Mouse (Mus musculus): ENCODE data around the gene Frat1. TPM values are rescaled to one million over a fixed set of nuclear protein-coding genes. Genes with fewer than 3 reads are reported as not detected.

Gene Frat1
- polyA plus RNA-seq, 1 experiment from 2014 or later: 5.2 TPM

DNA sequence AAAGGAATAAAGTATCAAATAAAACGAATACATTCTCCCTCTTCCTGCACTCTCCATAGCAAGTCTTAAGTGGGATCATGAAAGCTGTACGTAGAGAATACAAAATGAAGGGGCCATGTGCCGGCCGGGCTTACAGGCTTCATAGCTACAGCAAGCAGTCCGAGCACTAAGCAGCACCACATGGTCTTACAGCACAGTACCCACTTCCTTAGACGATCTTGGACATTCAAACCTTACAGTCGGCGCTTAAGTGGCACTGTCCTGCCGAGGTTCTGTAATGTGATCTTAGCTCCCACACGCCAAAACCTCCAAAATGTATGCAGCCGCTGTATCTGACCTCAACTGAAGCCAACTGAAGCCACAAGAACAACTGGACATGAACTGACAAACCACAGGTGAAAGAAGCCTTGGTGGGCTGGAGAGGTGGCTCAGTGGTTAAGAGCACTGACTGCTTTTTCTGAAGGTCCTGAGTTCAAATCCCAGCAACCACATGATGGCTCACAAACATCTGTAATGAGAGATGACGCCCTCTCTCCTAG is 32.9 kb upstream of the Frat1 start:
- no peak overlapping the region for H3K9ac ChIP-seq (ENCODE audit: low read length)
- peaks cover 8% of the 10 kb centered on the region for H3K4me1 ChIP-seq (ENCODE audit: control insufficient read depth, insufficient read depth, low read length)
- 81% methylated on average over 12 of the region's 12 CpGs for WGBS
- no peaks in the 10 kb centered on the region; the same call in 1 of the 2 replicates for H3K36me3 ChIP-seq (ENCODE audit: control insufficient read depth, insufficient read depth, low read length)
- DNase-seq (ENCODE audit: low spot score) (no peak), ATAC-seq (ENCODE audit: insufficient number of reproducible peaks, low FRiP score, low TSS enrichment, low read depth) (no peak)
- no peak overlapping the region for H3K4me2 ChIP-seq (ENCODE audit: low read depth, severe bottlenecking)
- H3K27ac ChIP-seq (replicated peaks; ENCODE audit: low read depth, low read length): no peak overlapping the region
- H3K4me3 ChIP-seq (ENCODE audit: low read depth, low read length): no peak overlapping the region
- no peaks in the 10 kb centered on the region for H3K9me3 ChIP-seq (ENCODE audit: control insufficient read depth, low read length)
- no peaks in the 10 kb centered on the region for H3K27me3 ChIP-seq (ENCODE audit: control insufficient read depth, insufficient read depth, low read length)

DNA sequence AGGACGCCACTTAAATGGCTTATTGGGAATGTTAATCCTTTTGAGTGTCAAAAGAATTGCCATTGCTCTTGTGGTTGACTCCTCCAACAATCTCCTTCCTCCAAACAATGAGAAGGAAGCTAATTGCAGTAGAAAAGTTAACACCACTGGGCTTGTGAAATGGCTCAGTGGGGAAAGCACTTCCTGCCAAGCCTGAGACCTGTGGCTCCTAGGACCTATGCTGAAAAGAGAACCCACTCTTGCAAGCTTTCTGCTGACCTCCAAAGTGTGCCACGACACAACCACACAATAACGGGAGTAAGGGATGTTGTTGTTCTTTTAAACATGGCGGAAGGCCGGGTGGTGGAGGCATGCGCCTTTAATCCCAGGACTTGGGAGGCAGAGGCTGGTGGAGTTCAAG is 32.2 kb upstream of the Frat1 start:
- ATAC-seq (ENCODE audit: insufficient number of reproducible peaks, low FRiP score, low TSS enrichment, low read depth) (no peak), DNase-seq (ENCODE audit: low spot score) (no peak)
- Histone ChIP-seq H3K9ac (ENCODE audit: low read length) (no peak overlapping the region), H3K36me3 (ENCODE audit: control insufficient read depth, insufficient read depth, low read length) (no peaks in the 10 kb centered on the region; the same call in 1 of the 2 replicates), H3K4me3 (ENCODE audit: low read depth, low read length) (no peak overlapping the region), H3K9me3 (ENCODE audit: control insufficient read depth, low read length) (no peaks in the 10 kb centered on the region), H3K4me1 (ENCODE audit: control insufficient read depth, insufficient read depth, low read length) (peaks cover 8% of the 10 kb centered on the region), H3K27me3 (ENCODE audit: control insufficient read depth, insufficient read depth, low read length) (no peaks in the 10 kb centered on the region), H3K27ac (replicated peaks; ENCODE audit: low read depth, low read length) (no peak overlapping the region), H3K4me2 (ENCODE audit: low read depth, severe bottlenecking) (no peak overlapping the region)
- 94% methylated on average over 6 of the region's 6 CpGs for WGBS

DNA sequence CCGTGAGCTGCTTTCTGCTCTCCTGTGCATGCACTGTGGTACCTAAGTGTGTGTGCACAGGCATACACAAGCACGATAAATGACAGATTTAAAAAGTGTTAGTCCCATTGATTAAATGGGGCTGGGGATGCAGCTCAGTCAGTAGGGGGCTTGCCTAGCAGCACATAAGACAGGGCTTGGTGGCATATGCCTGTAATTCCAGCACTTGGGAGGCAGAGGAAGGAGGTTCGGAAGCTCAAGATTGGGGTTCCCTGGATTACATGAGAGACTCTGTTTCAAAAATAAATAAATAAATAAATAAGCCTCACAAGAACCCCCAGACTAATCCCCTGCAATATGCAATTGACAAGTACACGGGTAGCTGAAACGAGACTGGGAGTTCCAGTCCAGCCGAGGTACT is 29.3 kb upstream of the Frat1 start:
- ATAC-seq (ENCODE audit: insufficient number of reproducible peaks, low FRiP score, low TSS enrichment, low read depth): no peak
- Histone ChIP-seq H3K27me3 (ENCODE audit: control insufficient read depth, insufficient read depth, low read length) (no peaks in the 10 kb centered on the region), H3K36me3 (ENCODE audit: control insufficient read depth, insufficient read depth, low read length) (no peaks in the 10 kb centered on the region; the same call in 1 of the 2 replicates), H3K4me3 (ENCODE audit: low read depth, low read length) (peak overlapping the region; percentile 97; the same call in 1 of the 2 replicates), H3K4me1 (ENCODE audit: control insufficient read depth, insufficient read depth, low read length) (peaks cover 8% of the 10 kb centered on the region), H3K4me2 (ENCODE audit: low read depth, severe bottlenecking) (peak overlapping the region; percentile 76), H3K9me3 (ENCODE audit: control insufficient read depth, low read length) (no peaks in the 10 kb centered on the region; the same call in 1 of the 2 replicates), H3K9ac (ENCODE audit: low read length) (peak overlapping the region; percentile 95; the same call in 1 of the 2 replicates), H3K27ac (replicated peaks; ENCODE audit: low read depth, low read length) (no peak overlapping the region)
- no peak for DNase-seq (ENCODE audit: low spot score)
- WGBS: 56% methylated on average over 6 of the region's 6 CpGs

DNA sequence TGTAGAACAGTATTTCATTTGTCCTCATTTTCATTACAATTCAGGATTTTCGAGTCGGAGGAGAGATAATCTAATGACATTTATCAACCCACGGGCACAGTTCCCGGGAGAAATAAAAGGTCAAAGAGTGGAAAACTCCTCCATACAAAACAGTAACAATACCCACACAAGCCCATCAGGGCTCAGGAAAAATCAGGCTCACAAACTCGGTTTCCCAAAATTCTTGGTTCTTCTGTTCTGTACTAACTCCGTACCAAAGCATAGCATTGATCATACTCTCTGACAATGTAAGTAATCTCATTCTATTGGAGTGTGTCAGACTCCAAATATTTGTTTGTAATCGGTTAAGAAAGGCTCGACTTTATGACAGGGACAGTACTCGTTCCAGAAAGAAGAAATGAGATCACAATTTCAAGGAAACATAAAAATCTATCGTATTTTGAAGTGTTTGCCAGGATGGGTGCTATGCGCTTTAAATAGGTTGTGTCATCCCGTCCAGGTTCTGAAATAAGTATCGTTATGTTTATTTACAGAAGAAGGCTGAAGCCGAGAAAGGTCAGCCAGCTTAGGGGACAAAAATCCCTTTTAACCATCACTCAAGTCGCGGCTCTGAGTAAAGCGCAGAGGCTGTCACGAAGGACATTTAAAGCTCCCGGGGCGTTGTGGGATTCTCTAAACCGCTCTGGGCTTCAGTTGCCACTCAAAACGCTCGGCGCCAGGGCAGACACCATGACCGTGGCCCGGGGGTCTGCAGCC is 28.6 kb upstream of the Frat1 start:
- 10% methylated on average over 26 of the region's 26 CpGs for WGBS
- peak overlapping the region; percentile 95 for H3K9ac ChIP-seq (ENCODE audit: low read length)
- H3K27ac ChIP-seq (replicated peaks; ENCODE audit: low read depth, low read length): peak overlapping the region; percentile 68; the same call in 1 of the 2 replicates
- H3K4me2 ChIP-seq (ENCODE audit: low read depth, severe bottlenecking): peak overlapping the region; percentile 76
- H3K4me3 ChIP-seq (ENCODE audit: low read depth, low read length): peak overlapping the region; percentile 97
- H3K27me3 ChIP-seq (ENCODE audit: control insufficient read depth, insufficient read depth, low read length): no peaks in the 10 kb centered on the region
- no peaks in the 10 kb centered on the region; the same call in 1 of the 2 replicates for H3K36me3 ChIP-seq (ENCODE audit: control insufficient read depth, insufficient read depth, low read length)
- DNase-seq (ENCODE audit: low spot score) (no peak), ATAC-seq (ENCODE audit: insufficient number of reproducible peaks, low FRiP score, low TSS enrichment, low read depth) (no peak)
- peaks cover 8% of the 10 kb centered on the region for H3K4me1 ChIP-seq (ENCODE audit: control insufficient read depth, insufficient read depth, low read length)
- no peaks in the 10 kb centered on the region; the same call in 1 of the 2 replicates for H3K9me3 ChIP-seq (ENCODE audit: control insufficient read depth, low read length)

DNA sequence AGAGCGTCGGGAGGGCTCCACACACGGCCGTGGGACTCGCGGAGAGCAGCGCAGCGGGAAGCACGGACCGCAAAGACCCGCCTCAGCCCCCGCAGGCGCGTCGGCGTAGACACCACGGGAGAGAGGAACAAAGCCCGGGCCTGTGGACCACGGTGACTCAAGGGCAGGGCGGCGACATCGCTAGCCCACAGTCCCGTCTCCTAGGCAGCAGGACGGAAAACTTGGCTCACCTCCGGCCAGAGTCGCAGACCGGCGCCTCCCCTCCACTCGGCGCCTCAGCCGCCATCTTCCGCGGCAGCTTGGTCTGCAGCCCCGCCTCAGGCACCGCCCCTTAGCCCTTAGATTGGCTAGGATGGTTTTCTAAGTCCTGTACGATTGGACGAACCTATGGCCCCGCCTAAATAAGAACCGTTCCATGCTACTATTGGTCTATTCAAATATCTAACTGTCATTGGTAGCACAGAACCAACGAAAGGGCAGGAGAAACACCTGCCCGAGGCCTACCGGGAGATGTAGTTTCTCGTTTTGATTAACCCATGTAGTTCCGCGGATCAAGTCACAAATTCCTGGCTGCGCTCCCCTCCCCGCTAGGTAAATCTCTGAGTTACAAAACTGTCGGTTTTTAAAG is 27.9 kb upstream of the Frat1 start, which contains the start of gene Arhgap19:
Gene Arhgap19, minus strand, starts transcription at position 306 of the 628 bp plus-strand sequence.
- Histone ChIP-seq H3K4me2 (ENCODE audit: low read depth, severe bottlenecking) (peak within 1 kb of the TSS; percentile 76), H3K27ac (replicated peaks; ENCODE audit: low read depth, low read length) (peak within 1 kb of the TSS; percentile 68; the same call in 1 of the 2 replicates), H3K9me3 (ENCODE audit: control insufficient read depth, low read length) (no peaks in the 10 kb centered on the region; the same call in 1 of the 2 replicates), H3K4me3 (ENCODE audit: low read depth, low read length) (peak within 1 kb of the TSS; percentile 97), H3K36me3 (ENCODE audit: control insufficient read depth, insufficient read depth, low read length) (no peaks in the 10 kb centered on the region; the same call in 1 of the 2 replicates), H3K27me3 (ENCODE audit: control insufficient read depth, insufficient read depth, low read length) (no peaks in the 10 kb centered on the region), H3K4me1 (ENCODE audit: control insufficient read depth, insufficient read depth, low read length) (peaks cover 8% of the 10 kb centered on the region), H3K9ac (ENCODE audit: low read length) (peak within 1 kb of the TSS; percentile 95)
- peak; percentile 99 for ATAC-seq (ENCODE audit: insufficient number of reproducible peaks, low FRiP score, low TSS enrichment, low read depth)
- WGBS: under 1% methylated on average over 48 of the region's 48 CpGs
- DNase-seq (ENCODE audit: low spot score): peak; percentile 90

DNA sequence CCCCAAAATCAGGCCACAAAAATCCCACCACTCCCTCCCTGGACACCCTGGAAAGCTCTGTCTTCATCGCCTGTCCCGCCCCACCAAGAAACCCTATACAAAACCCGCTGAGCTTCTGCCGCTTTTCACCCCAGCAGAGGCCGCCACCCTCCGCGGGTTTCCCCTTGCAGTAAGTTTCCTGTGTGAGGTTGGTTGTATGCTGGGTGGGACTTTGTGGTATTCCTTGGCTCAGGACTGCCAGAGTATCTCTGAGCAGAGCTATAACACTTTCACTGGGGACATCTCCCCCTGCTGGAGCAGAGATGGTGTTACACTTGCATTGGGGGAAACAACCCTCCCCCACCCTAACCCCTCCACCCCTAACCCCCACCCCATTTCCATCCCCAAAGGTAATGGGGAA is 26.4 kb upstream of the Frat1 start:
- no peaks in the 10 kb centered on the region for H3K36me3 ChIP-seq (ENCODE audit: control insufficient read depth, insufficient read depth, low read length)
- H3K27ac ChIP-seq (replicated peaks; ENCODE audit: low read depth, low read length): no peak overlapping the region
- H3K9me3 ChIP-seq (ENCODE audit: control insufficient read depth, low read length): no peaks in the 10 kb centered on the region; the same call in 1 of the 2 replicates
- ATAC-seq (ENCODE audit: insufficient number of reproducible peaks, low FRiP score, low TSS enrichment, low read depth) (no peak), DNase-seq (ENCODE audit: low spot score) (no peak)
- H3K4me2 ChIP-seq (ENCODE audit: low read depth, severe bottlenecking): no peak overlapping the region
- no peaks in the 10 kb centered on the region for H3K27me3 ChIP-seq (ENCODE audit: control insufficient read depth, insufficient read depth, low read length)
- H3K4me3 ChIP-seq (ENCODE audit: low read depth, low read length): no peak overlapping the region
- WGBS: 50% methylated on average over 7 of the region's 7 CpGs
- H3K4me1 ChIP-seq (ENCODE audit: control insufficient read depth, insufficient read depth, low read length): peaks cover 8% of the 10 kb centered on the region
- no peak overlapping the region for H3K9ac ChIP-seq (ENCODE audit: low read length)

DNA sequence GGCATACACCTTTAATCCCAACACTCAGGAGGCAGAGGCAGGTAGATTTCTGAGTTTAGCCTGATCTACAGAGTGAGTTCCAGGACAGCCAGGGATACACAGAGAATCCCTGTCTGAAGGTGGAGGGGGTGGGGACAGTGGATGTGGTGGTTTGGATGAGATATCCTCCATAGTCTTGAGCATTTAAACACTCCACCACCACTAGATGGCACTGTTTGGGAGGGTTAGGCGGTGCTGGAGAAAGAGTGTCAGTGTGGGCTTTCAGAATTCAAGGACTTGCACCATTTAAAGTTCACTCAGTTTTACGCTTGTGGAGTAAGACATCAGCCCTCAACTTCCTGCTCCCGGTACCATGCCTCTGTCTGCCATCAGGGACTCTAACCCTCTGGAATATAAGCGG is 23.9 kb upstream of the Frat1 start:
- no peaks in the 10 kb centered on the region; the same call in 1 of the 2 replicates for H3K9me3 ChIP-seq (ENCODE audit: control insufficient read depth, low read length)
- no peak for DNase-seq (ENCODE audit: low spot score)
- H3K27me3 ChIP-seq (ENCODE audit: control insufficient read depth, insufficient read depth, low read length): no peaks in the 10 kb centered on the region
- 85% methylated on average over 4 of the region's 4 CpGs for WGBS
- H3K4me2 ChIP-seq (ENCODE audit: low read depth, severe bottlenecking): no peak overlapping the region
- H3K27ac ChIP-seq (replicated peaks; ENCODE audit: low read depth, low read length): no peak overlapping the region
- H3K9ac ChIP-seq (ENCODE audit: low read length): no peak overlapping the region
- no peak overlapping the region for H3K4me3 ChIP-seq (ENCODE audit: low read depth, low read length)
- H3K36me3 ChIP-seq (ENCODE audit: control insufficient read depth, insufficient read depth, low read length): no peaks in the 10 kb centered on the region
- no peak for ATAC-seq (ENCODE audit: insufficient number of reproducible peaks, low FRiP score, low TSS enrichment, low read depth)
- H3K4me1 ChIP-seq (ENCODE audit: control insufficient read depth, insufficient read depth, low read length): peaks cover under 1% of the 10 kb centered on the region; the same call in 1 of the 2 replicates

DNA sequence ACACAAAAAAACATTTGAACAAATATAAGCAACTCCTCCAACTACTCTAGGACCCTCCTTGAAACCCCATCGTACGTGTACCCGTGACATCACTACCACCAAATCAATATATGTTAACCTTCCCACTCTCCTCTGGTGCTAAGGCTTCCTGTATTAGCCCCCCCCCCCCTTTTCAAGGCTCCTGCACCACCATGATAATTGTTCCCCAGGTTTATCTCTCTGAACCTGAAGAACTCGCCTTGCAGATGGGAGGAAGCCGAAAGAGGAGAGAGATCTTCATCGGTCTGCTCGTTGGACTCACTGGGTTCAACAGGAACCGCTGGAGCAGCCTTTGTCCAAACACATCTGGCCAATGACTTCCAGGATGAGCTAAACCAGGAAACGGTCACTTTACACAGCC is 22.3 kb upstream of the Frat1 start:
- Histone ChIP-seq H3K9me3 (ENCODE audit: control insufficient read depth, low read length) (no peaks in the 10 kb centered on the region; the same call in 1 of the 2 replicates), H3K4me3 (ENCODE audit: low read depth, low read length) (no peak overlapping the region), H3K4me2 (ENCODE audit: low read depth, severe bottlenecking) (no peak overlapping the region), H3K4me1 (ENCODE audit: control insufficient read depth, insufficient read depth, low read length) (no peaks in the 10 kb centered on the region), H3K9ac (ENCODE audit: low read length) (no peak overlapping the region), H3K36me3 (ENCODE audit: control insufficient read depth, insufficient read depth, low read length) (no peaks in the 10 kb centered on the region), H3K27ac (replicated peaks; ENCODE audit: low read depth, low read length) (no peak overlapping the region), H3K27me3 (ENCODE audit: control insufficient read depth, insufficient read depth, low read length) (no peaks in the 10 kb centered on the region)
- WGBS: 92% methylated on average over 9 of the region's 9 CpGs
- ATAC-seq (ENCODE audit: insufficient number of reproducible peaks, low FRiP score, low TSS enrichment, low read depth) (no peak), DNase-seq (ENCODE audit: low spot score) (no peak)

All from limb, embryonic 11.5 days (tissue).